Mouse (Mus musculus) retina, postnatal 7 days (tissue): ENCODE measurements around the gene Hnrnpab.

ENCODE experiments used
- DNase-seq: peaks from one replicate; pipeline ENCODE4 v3.0.0-alpha.2; 2012; ENCODE audit warnings: low read depth, low spot score

Hnrnpab gene

GRCm38 (mm10) chr11:51606447-51607095, at the start of gene Hnrnpab:
Hnrnpab (minus strand) TSS chr11:51606847.
- DNase-seq, result peak; percentile 97

- no peak for DNase-seq
These were observed 48.2 kb upstream of the Hnrnpab start for GRCm38 (mm10) chr11:51654891-51655290.

GRCm38 (mm10) chr11:51653736-51654135, 47.1 kb upstream of the Hnrnpab start:
- DNase-seq, result no peak

GRCm38 (mm10) chr11:51652889-51653418, 46.3 kb upstream of the Hnrnpab start:
- no peak for DNase-seq

- no peak for DNase-seq
These were observed 44.3 kb upstream of the Hnrnpab start, which contains the start of the genes N4bp3 and D930048N14Rik for GRCm38 (mm10) chr11:51650691-51651515. N4bp3 (minus strand) TSS chr11:51650842. D930048N14Rik (plus strand) TSS chr11:51650954.

- no peak for DNase-seq
These were observed 43.6 kb upstream of the Hnrnpab start for GRCm38 (mm10) chr11:51650261-51650660.

GRCm38 (mm10) chr11:51649889-51650199, 43.2 kb upstream of the Hnrnpab start:
- no peak for DNase-seq

- DNase-seq, result no peak
These were observed 42.7 kb upstream of the Hnrnpab start for GRCm38 (mm10) chr11:51649111-51649888.

GRCm38 (mm10) chr11:51648566-51648965, 41.9 kb upstream of the Hnrnpab start:
- DNase-seq, result no peak

- DNase-seq, result no peak
These were observed 40.4 kb upstream of the Hnrnpab start for GRCm38 (mm10) chr11:51646751-51647667.

- DNase-seq, result no peak
These were observed 39.6 kb upstream of the Hnrnpab start for GRCm38 (mm10) chr11:51646245-51646644.

- DNase-seq, result no peak
These were observed 38.6 kb upstream of the Hnrnpab start for GRCm38 (mm10) chr11:51645293-51645692.

- no peak for DNase-seq
These were observed 37.6 kb upstream of the Hnrnpab start for GRCm38 (mm10) chr11:51644217-51644616.

GRCm38 (mm10) chr11:51643761-51644160, 37.1 kb upstream of the Hnrnpab start:
- no peak for DNase-seq

- no peak for DNase-seq
These were observed 36.6 kb upstream of the Hnrnpab start for GRCm38 (mm10) chr11:51643202-51643601.

- no peak for DNase-seq
These were observed 34.1 kb upstream of the Hnrnpab start for GRCm38 (mm10) chr11:51640748-51641147.

- no peak for DNase-seq
These were observed 31.9 kb upstream of the Hnrnpab start for GRCm38 (mm10) chr11:51638497-51638896.

- no peak for DNase-seq
These were observed 31.3 kb upstream of the Hnrnpab start for GRCm38 (mm10) chr11:51637971-51638414.

- DNase-seq, result no peak
These were observed 29.7 kb upstream of the Hnrnpab start for GRCm38 (mm10) chr11:51636323-51636684.

- peak; percentile 86 for DNase-seq
These were observed 29.1 kb upstream of the Hnrnpab start, which contains the start of gene Rmnd5b for GRCm38 (mm10) chr11:51635525-51636322. Rmnd5b (minus strand) TSS chr11:51635896.
